Mouse (Mus musculus): ENCODE measurements around the gene Foxf2. TPM values are rescaled to one million over a fixed set of nuclear protein-coding genes. Genes with fewer than 3 reads are reported as not detected.

Gene Foxf2
- total RNA-seq (2015; ENCODE audit: low replicate concordance) (not detected in 2 replicates), total RNA-seq (2017; ENCODE audit: low replicate concordance) (not detected in 2 replicates)

- no peak for ATAC-seq (replicated peaks; ENCODE audit: low FRiP score, poor library complexity, severe bottlenecking)
Measured at GRCm38 (mm10) chr13:31625333-31626101, at the start of gene Foxf2. TSS of gene Foxf2 (plus strand) at chr13:31625816.

DNA sequence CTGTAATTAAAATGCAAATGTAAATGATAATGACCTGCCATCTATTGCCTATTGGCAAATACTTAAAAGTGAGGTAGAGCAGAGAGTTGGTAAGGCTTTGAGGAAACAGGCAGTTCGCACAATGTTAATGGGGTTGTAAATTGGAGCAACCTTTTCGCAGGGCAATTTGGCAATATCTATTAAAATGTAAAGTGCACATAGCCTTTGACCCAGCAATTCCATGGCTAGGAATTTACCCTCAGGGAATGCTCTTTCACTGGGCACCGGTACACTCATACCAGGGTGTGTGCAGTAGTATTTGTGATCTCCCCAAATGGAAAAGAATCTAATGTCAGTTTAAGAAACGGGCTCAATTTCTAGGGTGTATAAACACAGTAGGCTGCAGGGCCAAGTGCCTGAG, 48.9 kb upstream of the Foxf2 start:
- no peak for ATAC-seq (replicated peaks; ENCODE audit: low FRiP score, poor library complexity, severe bottlenecking)

- no peak for ATAC-seq (replicated peaks; ENCODE audit: low FRiP score, poor library complexity, severe bottlenecking)
Measured at GRCm38 (mm10) chr13:31577576-31577975, 48.0 kb upstream of the Foxf2 start.

- ATAC-seq (replicated peaks; ENCODE audit: low FRiP score, poor library complexity, severe bottlenecking), result no peak
Measured at GRCm38 (mm10) chr13:31578389-31578788, 47.2 kb upstream of the Foxf2 start.

DNA sequence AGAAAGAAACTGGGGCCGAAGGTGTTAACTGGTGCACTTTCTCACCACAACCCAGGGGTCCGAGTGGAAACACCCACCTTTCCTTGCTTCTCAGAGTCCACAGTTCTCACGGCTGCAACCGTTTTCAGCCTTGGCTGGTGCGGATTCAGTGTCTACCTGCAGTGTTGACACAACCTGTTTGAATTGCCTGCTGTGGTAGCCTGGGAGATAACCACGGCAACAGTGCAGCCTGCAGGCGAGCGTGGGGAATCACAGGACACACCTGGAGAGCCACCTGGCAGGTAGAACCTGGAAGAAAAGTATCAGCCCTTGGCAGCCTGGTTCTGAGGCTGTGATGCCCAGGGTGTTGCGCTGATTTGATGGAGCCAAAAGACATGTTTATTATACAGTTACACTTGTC, 45.8 kb upstream of the Foxf2 start:
- no peak for ATAC-seq (replicated peaks; ENCODE audit: low FRiP score, poor library complexity, severe bottlenecking)

DNA sequence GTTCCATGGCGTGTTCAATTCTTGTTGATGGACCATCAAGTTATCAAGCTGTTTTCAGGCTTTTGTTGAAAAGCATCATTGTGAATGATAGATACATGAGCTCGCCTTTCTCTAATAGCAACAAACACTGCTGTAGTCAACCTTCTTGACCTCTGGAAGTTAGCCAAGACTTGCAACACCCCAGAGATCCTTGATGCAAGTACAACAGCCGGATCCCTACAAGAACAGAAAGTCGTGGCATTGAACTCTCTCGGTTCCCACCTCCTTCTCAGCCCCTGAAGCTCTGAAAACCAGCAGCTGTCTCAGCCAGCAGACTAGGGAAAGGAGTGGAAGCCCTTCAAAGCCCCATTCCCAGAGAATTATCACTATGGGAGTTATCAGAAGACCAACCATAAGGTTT, 38.3 kb upstream of the Foxf2 start:
- ATAC-seq (replicated peaks; ENCODE audit: low FRiP score, poor library complexity, severe bottlenecking), result no peak

DNA sequence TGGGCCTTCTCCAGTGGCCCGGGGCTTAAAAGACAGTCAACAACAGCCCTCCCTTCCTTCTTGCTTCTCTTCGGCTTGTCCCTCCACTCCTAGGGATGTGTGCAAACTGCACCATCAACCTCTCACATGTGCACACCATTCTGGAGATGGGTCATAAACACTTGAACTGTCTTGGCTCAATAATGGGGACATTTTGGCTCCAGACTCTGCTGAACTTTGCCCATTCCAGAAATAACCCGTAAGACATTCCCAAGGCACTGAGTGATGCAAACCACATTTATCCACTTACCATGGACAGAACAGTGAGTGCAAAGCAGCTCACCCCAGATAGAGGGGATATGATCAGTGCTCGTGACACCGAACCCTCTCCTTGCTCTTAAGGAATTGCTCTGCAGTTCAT, 26.0 kb upstream of the Foxf2 start:
- no peak for ATAC-seq (replicated peaks; ENCODE audit: low FRiP score, poor library complexity, severe bottlenecking)

GRCm38 (mm10) chr13:31603964-31604363, 21.7 kb upstream of the Foxf2 start:
- ATAC-seq (replicated peaks; ENCODE audit: low FRiP score, poor library complexity, severe bottlenecking), result no peak

DNA sequence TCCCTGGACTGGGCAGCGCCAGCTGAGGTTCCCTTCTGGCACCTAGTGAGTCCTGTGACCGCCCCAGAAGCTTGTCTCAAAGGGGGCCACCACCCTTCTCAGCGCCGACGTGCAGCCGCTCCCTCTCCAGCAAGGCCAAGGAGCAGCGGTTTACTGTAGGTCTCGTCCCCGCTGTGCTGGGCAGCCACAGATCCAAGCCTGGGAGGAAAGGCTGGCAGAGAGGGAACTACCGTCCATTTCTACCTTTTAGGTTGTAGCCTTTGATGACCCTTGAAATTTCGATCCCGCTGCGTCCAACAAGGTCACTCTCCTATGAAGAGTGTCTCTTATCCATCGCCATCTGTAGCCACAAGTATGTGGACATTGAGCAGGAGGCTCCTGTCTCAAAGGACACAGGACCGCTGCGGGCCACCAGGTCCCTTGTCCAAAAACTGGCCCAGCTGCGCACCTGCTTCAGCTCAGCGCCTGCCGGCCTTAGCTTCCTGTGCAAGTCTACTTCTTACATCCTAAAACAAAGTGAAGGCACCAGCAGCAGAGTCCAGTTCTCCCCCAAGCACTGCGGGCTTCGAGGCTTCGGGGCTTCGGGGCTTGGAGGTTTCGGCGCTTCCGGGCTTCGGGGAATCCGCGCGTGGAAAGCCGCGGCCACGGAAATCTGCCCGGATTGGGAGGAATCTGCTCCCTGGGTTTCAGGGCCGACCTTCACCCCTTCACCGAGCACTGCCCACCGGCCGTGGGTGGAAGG, 10.7 kb upstream of the Foxf2 start:
- ATAC-seq (replicated peaks; ENCODE audit: low FRiP score, poor library complexity, severe bottlenecking), result no peak

- no peak for ATAC-seq (replicated peaks; ENCODE audit: low FRiP score, poor library complexity, severe bottlenecking)
Measured at GRCm38 (mm10) chr13:31615561-31616165, 10.0 kb upstream of the Foxf2 start.

DNA sequence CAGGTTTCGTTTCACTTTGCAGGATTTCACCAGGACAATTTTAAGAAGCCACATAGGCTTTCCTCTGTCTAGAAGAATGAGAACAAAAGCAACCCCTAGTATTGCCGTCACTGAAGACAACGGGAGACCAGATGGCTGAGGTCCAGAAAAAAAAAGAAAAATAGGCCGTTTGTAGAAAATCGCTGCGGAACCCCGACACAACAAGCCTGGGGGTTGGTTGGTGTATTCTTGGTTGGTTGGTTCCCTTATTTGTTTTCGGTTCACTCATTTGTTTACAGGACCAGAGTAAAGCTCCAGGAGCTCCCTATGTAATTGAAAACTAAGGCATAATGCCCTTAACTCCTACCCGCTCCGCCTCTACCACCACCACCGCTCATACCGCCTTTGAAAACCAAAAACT, 7.6 kb upstream of the Foxf2 start:
- ATAC-seq (replicated peaks; ENCODE audit: low FRiP score, poor library complexity, severe bottlenecking), result no peak

- no peak for ATAC-seq (replicated peaks; ENCODE audit: low FRiP score, poor library complexity, severe bottlenecking)
Measured at GRCm38 (mm10) chr13:31618416-31618815, 7.2 kb upstream of the Foxf2 start.

DNA sequence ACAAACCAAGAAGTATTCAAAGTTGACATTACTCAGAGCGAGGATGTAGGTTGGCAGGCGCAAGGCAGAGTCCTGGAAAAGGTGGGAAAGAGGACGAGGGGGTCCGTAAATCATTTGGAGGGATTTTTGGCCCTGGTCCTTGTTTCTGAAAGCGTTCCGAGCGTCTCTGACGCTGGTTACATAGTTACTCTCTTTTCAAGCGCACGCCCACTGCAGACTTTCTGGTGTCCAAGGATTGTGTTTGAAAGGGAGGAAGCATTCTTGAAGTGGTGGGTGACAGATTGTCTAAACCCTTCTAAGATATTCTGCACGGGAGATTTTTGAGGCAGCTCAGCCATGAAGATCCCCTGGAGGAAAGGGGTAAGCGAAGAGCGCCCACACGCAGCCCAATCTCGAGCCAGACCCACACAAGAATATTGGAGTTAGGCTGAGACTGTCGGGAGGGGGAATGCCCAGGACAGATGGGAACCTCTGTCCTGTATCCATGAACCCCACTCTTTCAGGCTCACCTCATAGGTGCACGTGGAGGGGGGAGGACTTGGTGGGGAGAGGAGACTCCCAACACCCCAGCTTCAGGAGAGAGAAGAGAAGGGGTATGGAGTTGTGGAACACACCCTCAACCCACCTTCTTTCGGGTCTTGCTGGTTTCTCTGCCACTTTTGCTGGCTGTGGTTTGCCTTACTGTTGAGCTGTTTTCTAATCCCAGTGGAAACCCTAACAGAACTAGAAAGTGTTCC, 6.5 kb upstream of the Foxf2 start:
- no peak for ATAC-seq (replicated peaks; ENCODE audit: low FRiP score, poor library complexity, severe bottlenecking)

DNA sequence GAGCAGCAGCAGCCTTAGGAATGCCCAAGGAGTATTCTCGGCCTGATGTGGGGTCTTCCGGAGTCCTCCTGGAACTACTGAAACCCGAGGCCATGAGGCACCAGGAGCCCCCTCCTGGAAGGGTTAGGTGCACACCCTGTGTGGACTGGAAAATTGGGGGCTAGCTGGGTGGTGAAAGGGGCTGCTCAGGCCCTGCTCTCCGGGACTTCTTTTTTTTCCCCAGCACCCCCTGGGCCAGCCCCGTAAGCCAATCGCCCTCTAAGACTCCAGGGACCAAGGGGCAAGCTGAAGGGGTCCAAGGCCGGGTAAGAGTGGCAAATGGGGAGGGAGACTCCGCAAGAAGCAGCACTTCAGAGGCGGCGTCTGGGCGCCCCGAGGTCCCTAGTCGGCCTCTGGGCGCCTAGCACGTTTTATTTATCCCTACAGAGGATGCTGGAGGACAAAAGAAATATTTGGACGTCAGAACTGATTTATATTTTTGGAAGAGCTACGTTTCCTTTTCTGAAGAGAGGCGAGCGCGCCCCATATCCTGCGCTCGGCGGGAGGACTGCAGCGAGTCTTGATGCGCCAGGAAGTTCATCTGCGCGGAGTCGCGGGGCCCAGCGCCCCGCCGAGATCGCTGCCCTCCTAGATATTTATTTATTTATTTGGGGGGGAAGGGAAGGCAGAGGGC, 5.7 kb upstream of the Foxf2 start:
- ATAC-seq (replicated peaks; ENCODE audit: low FRiP score, poor library complexity, severe bottlenecking), result no peak

- no peak for ATAC-seq (replicated peaks; ENCODE audit: low FRiP score, poor library complexity, severe bottlenecking)
Measured at GRCm38 (mm10) chr13:31620499-31620847, 5.1 kb upstream of the Foxf2 start.

- ATAC-seq (replicated peaks; ENCODE audit: low FRiP score, poor library complexity, severe bottlenecking), result no peak
Measured at GRCm38 (mm10) chr13:31620937-31621336, 4.7 kb upstream of the Foxf2 start.

DNA sequence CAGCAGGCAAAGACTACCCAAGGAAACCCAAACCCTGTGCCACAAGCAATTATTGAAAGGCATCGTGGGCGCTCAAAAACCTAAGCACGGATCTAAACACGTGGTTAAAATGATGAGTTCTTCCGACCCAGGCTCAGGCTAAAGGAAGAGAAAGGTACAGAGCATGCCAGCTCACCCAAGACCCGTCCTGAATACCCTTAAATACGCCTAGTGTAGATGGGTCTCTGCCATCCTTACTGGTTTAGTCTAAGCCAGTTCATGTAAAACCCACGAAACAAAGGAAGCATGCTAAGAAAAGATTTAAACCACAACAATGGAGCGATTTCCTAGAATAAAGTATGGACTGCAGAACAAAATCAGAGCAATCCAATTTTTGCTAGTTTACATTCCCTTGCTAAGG, 3.9 kb upstream of the Foxf2 start:
- no peak for ATAC-seq (replicated peaks; ENCODE audit: low FRiP score, poor library complexity, severe bottlenecking)

DNA sequence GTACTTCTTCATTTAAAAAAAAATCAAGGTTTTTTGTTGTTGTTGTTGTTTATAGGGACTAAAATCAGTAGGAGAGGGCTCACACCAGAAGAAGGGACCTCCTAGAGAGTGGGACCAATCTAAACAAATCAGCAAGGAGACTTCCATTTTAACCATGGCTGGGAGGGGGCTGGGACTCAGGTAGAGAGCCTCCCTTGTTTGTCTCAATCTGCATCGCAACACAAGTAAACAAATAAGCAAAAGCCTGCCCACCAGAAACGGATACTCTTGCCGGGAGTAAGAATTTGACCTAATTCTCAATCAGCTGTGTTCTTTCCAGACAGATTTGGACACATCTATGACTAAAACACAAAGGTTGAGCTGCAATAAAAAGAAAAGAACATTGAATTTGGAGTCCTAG, 3.2 kb upstream of the Foxf2 start:
- ATAC-seq (replicated peaks; ENCODE audit: low FRiP score, poor library complexity, severe bottlenecking), result no peak

GRCm38 (mm10) chr13:31623291-31623690, 2.3 kb upstream of the Foxf2 start:
- no peak for ATAC-seq (replicated peaks; ENCODE audit: low FRiP score, poor library complexity, severe bottlenecking)

Data from erythroblast, adult 5-6 weeks (primary cell).